Mouse (Mus musculus) left cerebral cortex, adult 2 months (tissue): ENCODE data around the gene Anxa9. TPM values are rescaled to one million over a fixed set of nuclear protein-coding genes. Genes with fewer than 3 reads are reported as not detected.

Experiments used
- DNase-seq, 2 experiments: peaks; one replicate each; pipeline ENCODE4 v3.0.0; 2021 to 2022; ENCODE audit warnings: low spot score in 2 of 2, mixed read lengths in 1 of 2; ENCODE audit errors: extremely low spot score in 1 of 2
- H3K27ac ChIP-seq: fragments of 200-600 bp; 2 replicates; pipeline ENCODE4 v1.8.1; 2022
- H3K4me3 ChIP-seq: fragments of 200-600 bp; 2 replicates; pipeline ENCODE4 v1.8.1; 2022
- CTCF ChIP-seq: fragments of 200-600 bp; IDR thresholded peaks from 2 replicates; pipeline ENCODE4 v1.8.1; 2022; ENCODE audit warnings: antibody characterized with exemption, mild to moderate bottlenecking, moderate library complexity
- intact Hi-C: fragments of 180-260 bp; cut with DNase I; formaldehyde crosslinking; loops from one replicate; pipeline ENCODE4 v1.15.1; 2025
- total RNA-seq, 2 experiments: library from RNA; stranded (reverse); gene quantifications; 2 replicates each; pipeline ENCODE4 v1.2.3; 2021

Gene Anxa9
- total RNA-seq, 2 experiments from 2014 or later, result 0.61 to 1.00 TPM

DNA sequence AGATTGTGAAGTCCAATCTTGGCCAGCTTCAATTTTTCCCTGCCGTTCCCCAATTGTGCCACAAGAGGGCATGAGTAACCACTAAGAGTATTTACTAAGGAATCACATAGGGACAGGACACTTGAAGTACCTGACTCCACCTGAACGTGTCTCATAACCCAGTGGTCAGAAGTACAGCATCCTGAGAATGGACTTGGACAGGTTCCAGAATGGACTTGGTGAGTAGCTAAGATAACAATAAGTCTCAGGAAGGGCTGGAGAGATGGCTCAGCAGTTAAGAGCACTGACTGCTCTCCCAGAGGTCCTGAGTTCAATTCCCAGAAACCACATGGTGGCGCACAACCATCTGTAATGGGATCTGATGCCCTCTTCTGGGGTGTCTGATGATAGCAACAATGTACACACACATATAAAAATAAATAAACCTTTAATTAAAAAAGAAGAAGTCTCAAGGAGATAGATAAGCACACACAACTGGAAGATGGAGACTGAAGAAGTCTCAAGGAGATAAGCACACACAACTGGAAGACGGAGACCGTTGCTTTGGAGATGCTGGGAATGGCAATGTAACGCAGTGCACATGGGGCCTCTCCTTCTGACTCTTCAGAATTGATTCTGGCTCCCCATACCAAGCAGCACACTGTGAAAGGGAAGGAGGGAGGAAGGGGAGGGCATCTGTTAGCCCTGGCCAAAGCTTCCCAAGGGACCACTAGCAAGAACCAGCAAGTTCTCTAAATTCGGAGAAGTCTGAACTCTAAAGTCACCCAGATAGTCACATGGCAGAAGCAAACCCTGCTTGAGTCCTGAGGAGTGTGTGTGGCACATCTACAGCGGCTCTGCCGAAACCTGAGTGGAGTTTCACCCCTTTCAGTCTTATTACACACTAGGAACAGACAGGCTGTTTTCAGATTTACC is 4.2 kb upstream of the Anxa9 start:
- intact Hi-C loops, result no loop called here
- TF ChIP-seq CTCF, result peak; percentile 74
- peak; percentile 46 to 67 for DNase-seq
- H3K27ac ChIP-seq, result no peak overlapping the region
- H3K4me3 ChIP-seq, result no peak overlapping the region

DNA sequence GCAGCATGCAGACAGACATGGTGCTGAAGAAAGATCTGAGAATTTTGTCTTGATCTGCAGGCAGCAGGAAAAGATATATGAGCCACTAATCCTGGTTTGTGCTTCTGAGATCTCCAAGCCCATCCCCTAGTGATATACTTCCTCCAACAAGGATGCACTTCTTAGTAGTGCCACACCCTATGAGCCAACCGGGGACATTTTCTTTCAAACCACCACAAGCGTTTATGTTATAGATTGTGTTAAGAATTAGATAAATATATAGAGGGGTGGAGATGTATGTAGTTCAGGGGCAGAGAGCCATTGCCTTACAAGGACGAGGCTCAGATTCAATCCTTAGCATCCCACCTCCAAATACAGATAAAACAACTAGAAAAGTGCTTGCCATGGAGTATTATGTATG is 3.5 kb upstream of the Anxa9 start:
- no peak overlapping the region for H3K27ac ChIP-seq
- no peak overlapping the region for H3K4me3 ChIP-seq
- TF ChIP-seq CTCF, result no peak
- intact Hi-C loops, result no loop called here
- DNase-seq, result no peak

DNA sequence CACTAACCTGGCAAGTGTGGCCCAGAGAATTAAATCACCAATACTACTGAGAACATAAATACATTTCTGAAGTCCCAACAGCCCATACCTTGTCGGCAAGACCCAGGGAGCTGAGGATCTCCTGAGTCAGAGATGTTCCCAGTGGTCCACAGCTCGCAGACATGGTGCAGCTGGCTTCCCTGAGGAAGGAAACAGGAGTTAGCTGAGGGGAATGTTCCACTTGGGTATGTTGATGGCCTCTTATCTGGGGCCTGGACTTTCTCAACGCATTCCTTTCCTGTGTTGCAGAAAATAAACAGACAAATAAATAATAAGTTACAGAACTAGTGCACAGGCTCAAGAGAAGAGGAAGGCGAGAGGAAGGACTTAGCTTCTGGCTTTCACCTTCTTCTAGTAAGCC is 732 bp downstream of the Anxa9 start:
- DNase-seq, result no peak
- no peak overlapping the region for H3K27ac ChIP-seq
- no peak overlapping the region for H3K4me3 ChIP-seq
- intact Hi-C loops, result no loop called here
- no peak for TF ChIP-seq CTCF

DNA sequence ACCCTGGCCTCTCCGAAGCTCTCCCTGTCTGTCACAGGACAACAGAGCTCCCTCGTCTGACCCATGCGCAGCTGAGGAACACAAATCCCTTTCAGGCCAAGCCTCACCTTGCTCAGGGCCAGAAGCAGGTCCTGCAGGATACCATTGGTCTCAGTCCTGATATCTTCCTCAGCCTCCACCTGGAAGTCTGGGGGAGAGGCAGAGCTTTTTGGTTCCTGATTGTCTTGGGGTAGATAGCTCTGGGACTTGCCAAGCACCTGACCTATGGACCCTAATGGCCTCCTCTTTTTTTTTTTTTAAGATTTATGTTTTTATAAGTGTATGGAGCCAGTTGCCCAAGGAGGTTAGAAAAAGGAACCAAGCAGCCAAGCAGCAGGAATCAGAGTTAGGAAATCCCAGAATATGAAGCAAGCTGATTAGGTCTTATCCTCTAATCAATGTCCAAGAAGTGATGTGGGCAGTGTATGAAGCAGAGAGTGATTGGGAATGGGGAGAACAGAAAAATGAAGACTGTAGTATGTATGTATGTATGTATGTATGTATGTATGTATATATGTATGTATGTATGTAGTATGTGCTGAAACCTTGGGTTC is 5.7 kb downstream of the Anxa9 start:
- no peak overlapping the region for H3K4me3 ChIP-seq
- intact Hi-C loops, result no loop called here

DNA sequence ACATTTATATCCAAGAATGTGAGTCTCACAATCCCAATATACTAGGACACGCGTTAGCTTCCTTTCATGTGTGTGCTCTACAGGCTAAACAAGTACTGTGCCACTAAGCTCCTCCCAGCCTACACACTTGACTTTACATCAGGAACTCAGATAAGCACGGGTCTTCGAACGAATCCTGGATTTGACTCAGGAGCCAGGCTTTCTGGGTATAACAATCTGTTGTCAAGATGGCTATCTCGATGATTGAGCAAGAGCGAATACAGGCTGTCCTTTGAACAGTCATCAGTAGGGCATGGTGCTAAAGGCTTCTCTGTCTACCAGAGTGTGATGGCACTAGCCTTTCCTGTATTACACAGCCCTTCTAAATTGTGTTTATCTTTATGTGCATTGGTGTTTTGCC is 9.0 kb downstream of the Anxa9 start:
- no peak for TF ChIP-seq CTCF
- intact Hi-C loops, result no loop called here
- no peak overlapping the region for H3K4me3 ChIP-seq
- H3K27ac ChIP-seq, result no peak overlapping the region
- DNase-seq, result no peak

More for the DNA sequence above, 5.7 kb downstream of the Anxa9 start:
- no peak for DNase-seq
- H3K27ac ChIP-seq, result no peak overlapping the region
- TF ChIP-seq CTCF, result no peak

DNA sequence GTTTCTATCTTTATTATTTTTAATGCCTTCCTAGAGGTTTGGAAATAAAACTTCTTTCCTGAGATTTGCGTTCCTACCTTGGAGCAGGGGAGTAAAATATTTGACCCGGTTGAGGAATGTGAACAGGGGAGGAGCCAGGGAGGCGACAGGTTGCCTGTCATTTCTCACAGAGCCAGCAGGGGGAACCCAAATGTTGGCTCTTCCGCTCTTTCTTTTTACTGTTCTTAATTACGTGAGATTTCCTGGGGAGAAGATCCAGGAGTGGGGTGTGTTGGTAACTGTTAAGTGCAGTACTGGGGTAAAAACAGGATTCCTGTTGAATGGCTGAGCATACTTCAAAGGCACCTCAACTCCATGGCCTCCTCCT is 10.9 kb downstream of the Anxa9 start:
- peak in 1 of 2 experiments; percentile 35 for DNase-seq
- peak; percentile 74 for TF ChIP-seq CTCF
- Histone ChIP-seq H3K27ac (no peak overlapping the region), H3K4me3 (no peak overlapping the region)
- intact Hi-C loops, result no loop called here

DNA sequence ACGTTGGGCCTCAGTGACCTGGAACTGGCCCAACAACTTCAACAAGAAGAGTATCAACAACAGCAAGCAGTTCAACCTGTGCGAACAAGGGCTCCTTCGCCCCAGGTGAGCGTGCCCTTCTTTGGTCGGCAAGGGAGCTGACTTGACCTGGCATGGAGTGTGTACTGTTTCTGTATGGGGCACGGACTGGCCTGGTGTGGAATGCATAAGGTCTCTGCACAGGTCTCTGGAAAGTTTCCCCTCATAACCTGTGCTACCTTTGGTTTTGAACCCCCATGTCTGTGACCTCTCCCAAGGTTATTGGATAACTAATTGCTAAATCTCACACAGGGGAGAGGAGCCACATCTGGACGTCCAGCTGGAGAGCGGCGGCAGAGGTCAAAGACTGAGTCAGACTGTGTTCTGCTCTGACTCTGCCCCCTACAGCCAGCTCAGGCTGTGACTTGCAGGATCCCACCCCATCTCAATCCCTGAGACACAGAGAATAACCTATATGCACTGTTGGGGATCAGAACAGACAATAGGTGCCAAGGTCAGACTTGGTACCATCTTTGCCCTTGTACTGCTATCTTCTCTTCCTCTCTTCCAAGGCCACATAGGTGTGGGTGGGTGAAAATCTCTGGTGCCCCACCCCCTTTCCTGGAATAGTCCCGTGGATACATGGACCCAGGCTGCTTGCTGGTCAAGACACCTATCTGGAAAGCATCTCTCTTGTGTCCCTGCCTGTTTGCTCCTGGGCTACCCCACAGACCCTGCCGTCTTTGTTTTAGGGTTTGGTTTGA is 11.5 kb downstream of the Anxa9 start:
- DNase-seq, result no peak
- Histone ChIP-seq H3K27ac (no peak overlapping the region), H3K4me3 (no peak overlapping the region)
- TF ChIP-seq CTCF, result no peak
- intact Hi-C loops, result no loop called here

DNA sequence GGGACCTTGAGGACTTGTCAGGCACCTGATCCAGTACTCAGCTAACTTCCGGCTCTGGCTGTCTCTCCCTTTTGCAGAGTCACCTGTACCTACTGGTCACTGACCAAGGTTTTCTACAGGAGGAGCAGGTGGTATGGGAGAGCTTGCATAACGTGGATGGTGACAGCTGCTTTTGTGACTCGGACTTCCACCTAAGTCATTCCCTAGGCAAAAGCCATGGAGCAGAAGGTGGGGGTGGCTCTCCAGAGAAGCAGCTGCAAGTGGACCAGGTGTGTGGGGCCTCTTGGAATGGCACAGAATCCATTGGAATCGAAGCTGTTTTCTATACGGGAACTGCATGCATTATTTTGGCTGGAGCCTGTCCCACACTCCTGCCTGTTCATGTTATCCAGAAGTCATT is 12.3 kb downstream of the Anxa9 start:
- H3K4me3 ChIP-seq, result no peak overlapping the region
- TF ChIP-seq CTCF, result no peak
- H3K27ac ChIP-seq, result no peak overlapping the region
- intact Hi-C loops, result no loop called here
- DNase-seq, result no peak

DNA sequence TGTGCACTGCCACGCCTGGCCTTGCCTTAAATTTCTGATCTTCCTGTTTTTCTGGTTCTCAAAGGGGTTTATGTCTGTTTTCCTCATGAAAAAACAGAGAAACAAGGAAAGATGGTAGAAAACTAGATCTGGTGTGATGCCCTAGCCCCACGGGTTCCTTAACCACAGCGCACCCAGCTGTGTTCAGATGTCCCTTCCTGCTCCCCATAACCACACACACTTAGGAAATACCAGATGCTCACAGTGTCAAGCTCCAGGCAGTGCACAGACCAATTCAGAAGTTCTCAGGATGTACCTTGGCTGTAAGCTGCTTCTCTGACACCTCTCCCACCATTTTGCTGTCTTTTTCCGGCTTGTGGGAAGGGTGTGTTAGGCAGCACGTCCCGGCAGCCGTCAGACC is 12.7 kb downstream of the Anxa9 start:
- TF ChIP-seq CTCF, result no peak
- intact Hi-C loops, result no loop called here
- no peak overlapping the region for H3K27ac ChIP-seq
- no peak overlapping the region for H3K4me3 ChIP-seq
- DNase-seq, result no peak

DNA sequence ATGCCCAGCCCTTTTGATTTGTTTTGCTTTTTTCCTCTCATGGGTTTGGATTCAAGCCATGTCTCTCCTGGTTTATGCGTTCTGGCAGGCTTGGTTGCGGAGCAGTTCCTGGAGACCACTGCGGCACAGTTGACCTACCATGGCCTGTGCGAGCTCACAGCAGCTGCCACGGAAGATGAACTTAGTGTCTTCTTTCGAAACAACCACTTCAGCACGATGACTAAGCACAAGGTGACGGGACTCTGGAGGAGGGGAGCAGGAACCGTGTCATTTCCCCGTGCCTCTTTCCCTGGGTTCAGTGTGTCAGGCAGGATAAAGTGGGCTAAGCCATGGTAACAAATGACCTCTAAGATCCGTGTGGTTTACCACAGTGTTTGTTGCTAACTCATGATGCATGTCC is 13.4 kb downstream of the Anxa9 start:
- intact Hi-C loops, result no loop called here
- Histone ChIP-seq H3K27ac (no peak overlapping the region), H3K4me3 (no peak overlapping the region)
- no peak for TF ChIP-seq CTCF
- no peak for DNase-seq

DNA sequence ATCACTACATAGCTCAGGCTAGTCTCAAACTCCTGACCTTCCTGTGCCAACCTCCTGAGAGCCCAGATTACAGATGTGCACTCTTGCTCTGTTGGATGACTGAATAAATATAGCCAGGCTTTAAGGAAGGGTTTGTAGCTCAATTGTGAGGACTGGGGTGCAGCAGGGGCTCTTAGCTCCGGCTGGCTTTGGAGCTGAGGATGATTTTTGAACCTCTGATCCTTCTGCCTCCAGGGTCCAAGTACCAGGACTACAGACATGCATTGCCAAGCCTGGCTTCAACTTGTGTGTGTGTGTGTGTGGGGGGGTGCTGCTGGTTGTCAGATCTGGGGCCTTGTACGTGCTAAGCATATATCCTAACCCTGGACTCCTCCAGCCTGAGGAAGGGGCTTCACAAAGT is 14.1 kb downstream of the Anxa9 start:
- TF ChIP-seq CTCF, result no peak
- DNase-seq, result no peak
- Histone ChIP-seq H3K4me3 (no peak overlapping the region), H3K27ac (0 out of 2 replicates have a peak overlapping the region, but pooled peaks have one; percentile 36)
- intact Hi-C loops, result no loop called here

DNA sequence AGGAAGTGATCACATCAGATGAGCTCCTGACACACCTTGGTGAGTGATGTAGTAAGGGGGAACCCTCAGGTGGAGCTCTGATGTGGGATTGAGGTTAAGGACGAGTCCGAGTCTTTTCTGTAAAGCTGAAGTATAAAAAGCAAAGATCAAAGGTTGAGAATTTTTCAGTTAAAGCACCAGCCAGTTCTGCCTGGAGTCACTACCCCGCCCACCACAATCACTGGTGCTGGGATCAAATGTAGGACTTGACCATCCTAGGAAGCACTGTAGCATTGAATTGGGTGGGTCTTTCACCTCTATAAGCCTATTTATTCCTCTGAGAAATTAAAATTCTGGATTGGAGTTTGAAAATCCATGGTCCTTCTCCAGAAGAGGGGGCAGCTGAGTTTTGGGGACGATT is 15.9 kb downstream of the Anxa9 start:
- TF ChIP-seq CTCF, result no peak
- DNase-seq, result no peak
- intact Hi-C loops, result no loop called here
- Histone ChIP-seq H3K4me3 (no peak overlapping the region), H3K27ac (no peak overlapping the region)
